Mouse (Mus musculus) midbrain, embryonic 16.5 days (tissue): Measurements from ENCODE around the gene Anapc15-ps. TPM values are rescaled to one million over a fixed set of nuclear protein-coding genes. Genes with fewer than 3 reads are reported as not detected.

ENCODE experiments used
- ATAC-seq: fragments of 200-750 bp; cut with Nextera tagmentation; 2 replicates; pipeline ENCODE4 v1.8.0; 2017; ENCODE audit warnings: moderate TSS enrichment
- H3K27ac ChIP-seq: fragments of 300-500 bp; sonication (generic); 2 replicates; pipeline ENCODE4 v1.5.1; 2014; ENCODE audit warnings: mild to moderate bottlenecking, low read length, mixed read lengths
- H3K27me3 ChIP-seq: fragments of 300-500 bp; sonication (generic); 2 replicates; pipeline ENCODE4 v1.6.1; 2014; ENCODE audit warnings: low read depth, low read length, mixed read lengths; ENCODE audit not compliant: control insufficient read depth, insufficient read depth
- H3K36me3 ChIP-seq: fragments of 300-500 bp; sonication (generic); 2 replicates; pipeline ENCODE4 v1.6.1; 2014; ENCODE audit warnings: mild to moderate bottlenecking, low read length, moderate library complexity, mixed read lengths; ENCODE audit not compliant: control insufficient read depth, insufficient read depth
- H3K4me1 ChIP-seq: fragments of 300-500 bp; sonication (generic); 2 replicates; pipeline ENCODE4 v1.6.1; 2014; ENCODE audit warnings: mild to moderate bottlenecking, low read length, mixed read lengths; ENCODE audit not compliant: control insufficient read depth, insufficient read depth
- H3K4me2 ChIP-seq: fragments of 300-500 bp; sonication (generic); 2 replicates; pipeline ENCODE4 v1.6.1; 2014; ENCODE audit warnings: mild to moderate bottlenecking, low read length, mixed read lengths
- H3K4me3 ChIP-seq: fragments of 300-500 bp; sonication (generic); 2 replicates; pipeline ENCODE4 v1.5.1; 2014; ENCODE audit warnings: low read depth, mild to moderate bottlenecking, low read length, moderate library complexity, mixed read lengths
- H3K9ac ChIP-seq: fragments of 300-500 bp; sonication (generic); 2 replicates; pipeline ENCODE4 v1.6.1; 2014; ENCODE audit warnings: low read depth, low read length, mixed read lengths
- H3K9me3 ChIP-seq: fragments of 300-500 bp; sonication (generic); replicated peaks from 2 replicates; pipeline ENCODE4 v1.6.1; 2014; ENCODE audit warnings: mild to moderate bottlenecking, low read length, mixed read lengths; ENCODE audit not compliant: control insufficient read depth, poor library complexity, severe bottlenecking
- WGBS: fragments of 180-500 bp; shearing (Covaris S2); extraction: QIAGEN DNeasy Blood & Tissue Kit; methylation state at CpG from one replicate; pipeline ENCODE4 v1.1.7; 2014; 5-methylcytosine and 5-hydroxymethylcytosine counted together
- polyA plus RNA-seq: library from polyadenylated mRNA; unstranded; fragments of >200 nt; fragmentation: Nextera tagmentation; extraction: Ambion mirVana; gene quantifications from 2 replicates; pipeline ENCODE4 v1.2.1, GENCODE M21; 2015

The Anapc15-ps gene
- polyA plus RNA-seq, 1 experiment from 2014 or later = not detected

DNA sequence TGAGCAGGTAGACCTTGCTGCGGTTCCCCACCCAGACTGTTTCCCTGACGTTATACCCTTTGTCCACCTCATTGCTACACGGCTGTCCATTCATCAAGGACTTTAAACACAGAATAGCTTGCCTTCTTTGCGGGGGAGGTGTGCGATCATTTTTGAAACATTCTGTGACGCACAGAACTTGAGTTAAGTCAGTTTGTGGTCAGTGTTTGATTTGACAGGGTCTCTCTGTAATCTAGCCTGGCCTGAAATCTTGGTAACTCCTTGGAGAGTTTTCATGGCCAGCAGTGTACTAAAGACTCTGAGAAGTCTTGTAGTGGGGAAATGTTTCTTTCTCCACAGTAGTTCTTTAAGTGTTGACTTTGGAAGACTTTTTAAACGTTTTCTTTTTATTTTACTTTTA lies 5.0 kb upstream of the Anapc15-ps start:
- no peaks in the 10 kb centered on the region for H3K9me3 ChIP-seq
- no peaks in the 10 kb centered on the region for H3K36me3 ChIP-seq
- H3K4me2 ChIP-seq = no peak overlapping the region
- no peak for ATAC-seq
- 78% methylated on average over 7 of the region's 7 CpGs for WGBS
- no peak overlapping the region for H3K9ac ChIP-seq
- peaks cover 9% of the 10 kb centered on the region for H3K4me1 ChIP-seq
- no peak overlapping the region for H3K4me3 ChIP-seq
- no peaks in the 10 kb centered on the region for H3K27me3 ChIP-seq
- no peak overlapping the region for H3K27ac ChIP-seq

DNA sequence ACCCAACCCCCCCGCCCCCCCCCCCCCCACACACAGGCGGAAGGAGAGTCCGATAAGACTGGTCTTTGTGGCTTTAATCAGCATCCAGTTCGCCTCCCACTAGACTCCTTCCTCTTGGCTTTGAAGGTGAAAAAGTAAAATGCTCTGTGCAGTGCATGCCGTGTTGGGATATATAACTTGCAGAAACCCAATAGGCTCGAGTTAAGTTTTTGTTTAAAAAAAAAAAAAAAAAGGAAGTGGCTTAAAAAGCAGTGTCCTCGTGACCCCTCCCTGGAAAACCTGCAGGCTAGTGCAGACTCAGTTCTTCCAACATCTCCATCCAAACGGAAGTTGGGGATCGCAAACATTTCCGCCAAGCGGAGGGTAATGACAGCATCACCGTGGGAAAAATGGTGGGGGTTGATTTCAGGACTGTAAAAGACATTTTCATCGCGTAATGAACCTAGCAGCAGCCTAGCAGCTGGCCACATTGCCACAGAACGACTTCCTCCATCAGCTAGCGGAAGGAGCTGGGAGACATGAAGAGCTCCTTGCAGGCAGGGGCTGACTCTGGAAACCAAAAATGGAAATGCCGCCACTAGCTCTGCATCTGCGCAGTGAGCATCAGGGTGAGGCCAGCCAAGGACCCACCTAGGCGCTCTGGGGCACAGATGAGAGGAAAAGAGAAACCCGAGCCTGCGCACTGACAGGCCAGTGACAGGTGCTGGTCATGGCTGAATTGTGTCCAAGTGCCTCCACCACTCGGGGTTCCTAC lies 4.3 kb upstream of the Anapc15-ps start:
- Histone ChIP-seq H3K27me3 (no peaks in the 10 kb centered on the region), H3K9me3 (no peaks in the 10 kb centered on the region), H3K4me3 (no peak overlapping the region), H3K36me3 (no peaks in the 10 kb centered on the region), H3K4me2 (no peak overlapping the region), H3K4me1 (peaks cover 9% of the 10 kb centered on the region), H3K9ac (no peak overlapping the region), H3K27ac (no peak overlapping the region)
- ATAC-seq = no peak
- 66% methylated on average over 21 of the region's 22 CpGs for WGBS

DNA sequence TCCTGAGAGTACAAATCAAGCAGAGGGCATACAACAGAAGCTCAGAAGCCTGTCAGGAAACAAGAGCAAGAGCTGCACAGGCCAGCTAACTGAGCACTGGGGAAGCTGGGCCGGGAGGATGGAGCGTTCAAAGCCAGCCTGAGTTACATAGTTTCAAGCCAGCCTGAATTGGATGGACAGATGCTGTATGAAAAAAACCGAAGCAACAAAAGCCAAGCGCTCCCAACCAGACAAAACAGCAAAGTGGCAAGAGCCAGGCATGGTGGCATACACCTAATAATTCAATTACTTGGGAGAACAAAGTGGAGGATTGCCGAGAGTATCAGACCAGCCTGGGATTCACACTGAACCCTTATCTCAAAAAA lies 3.7 kb upstream of the Anapc15-ps start:
- Histone ChIP-seq H3K4me2 (no peak overlapping the region), H3K27ac (no peak overlapping the region), H3K4me3 (no peak overlapping the region), H3K27me3 (no peaks in the 10 kb centered on the region), H3K9me3 (no peaks in the 10 kb centered on the region), H3K9ac (no peak overlapping the region), H3K36me3 (no peaks in the 10 kb centered on the region), H3K4me1 (peaks cover 9% of the 10 kb centered on the region)
- ATAC-seq = no peak
- 69% methylated on average over 5 of the region's 5 CpGs for WGBS

DNA sequence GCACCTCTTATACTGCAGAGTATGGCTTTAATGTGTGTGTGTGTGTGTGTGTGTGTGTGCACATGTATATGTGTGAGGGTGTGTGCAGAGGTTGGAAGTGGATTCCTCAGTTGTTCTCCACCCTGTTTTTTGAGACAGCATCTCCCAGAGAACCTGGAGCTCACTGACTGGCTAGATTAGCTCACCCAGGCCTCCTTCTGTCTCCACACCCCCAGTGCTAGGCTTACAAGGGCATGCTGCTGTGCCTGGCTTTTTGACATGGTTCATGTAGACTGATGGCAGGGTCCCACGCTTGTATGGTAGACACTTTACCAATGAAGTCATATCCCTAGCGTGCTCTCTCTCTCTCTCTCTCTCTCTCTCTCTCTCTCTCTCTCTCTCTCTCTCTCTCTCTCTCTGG lies 3.1 kb upstream of the Anapc15-ps start:
- Histone ChIP-seq H3K36me3 (no peaks in the 10 kb centered on the region), H3K4me1 (peaks cover 9% of the 10 kb centered on the region)
- WGBS = 86% methylated on average over 2 of the region's 2 CpGs

DNA sequence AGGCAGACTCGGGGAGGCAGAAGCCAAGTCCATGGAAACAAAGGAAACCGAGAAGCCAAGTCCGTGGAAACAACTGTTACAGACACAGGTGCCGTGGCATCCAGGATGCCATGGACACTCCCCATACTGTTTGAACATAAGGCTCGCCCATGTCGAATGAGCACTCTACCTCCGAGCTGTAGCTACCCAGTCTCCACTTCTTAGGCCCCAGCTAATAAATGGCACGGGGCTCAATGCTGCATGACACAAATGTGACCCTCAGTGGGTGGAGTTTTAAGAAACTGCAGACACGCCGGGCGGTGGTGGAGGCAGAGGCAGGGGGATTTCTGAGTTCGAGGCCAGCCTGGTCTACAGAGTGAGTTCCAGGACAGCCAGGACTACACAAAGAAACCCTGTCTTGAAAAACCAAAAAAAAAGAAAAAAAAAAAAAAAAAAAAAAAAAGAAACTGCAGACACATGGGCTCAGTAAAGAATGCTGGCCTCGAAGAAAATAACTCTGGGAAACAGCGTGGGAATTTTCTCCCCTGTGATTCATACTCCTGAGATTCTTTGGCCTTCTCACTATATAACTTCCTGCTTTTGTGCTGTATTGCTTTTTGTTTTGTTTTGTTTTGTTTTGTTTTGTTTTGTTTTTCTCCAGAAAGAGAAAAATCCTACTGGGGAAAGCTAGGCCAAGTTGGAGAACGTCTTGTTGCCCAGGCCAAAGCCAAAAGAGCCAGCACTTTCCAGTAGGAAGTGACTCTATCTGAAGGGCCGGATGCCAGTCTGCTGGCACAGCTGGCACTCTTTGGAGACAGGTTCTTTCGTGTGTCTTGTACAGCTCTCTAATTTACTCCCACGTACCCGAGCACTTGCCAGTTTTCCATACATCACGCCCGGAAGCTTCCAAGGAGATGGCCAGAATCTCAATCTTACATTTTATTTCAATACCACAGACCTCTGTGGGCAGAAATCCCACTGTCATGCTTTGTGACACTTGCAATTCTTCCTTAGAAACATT lies 2.2 kb downstream of the Anapc15-ps start:
- Histone ChIP-seq H3K27ac (no peak overlapping the region), H3K4me3 (no peak overlapping the region), H3K4me2 (no peak overlapping the region), H3K4me1 (no peaks in the 10 kb centered on the region), H3K36me3 (no peaks in the 10 kb centered on the region), H3K9ac (no peak overlapping the region), H3K9me3 (no peaks in the 10 kb centered on the region), H3K27me3 (0 out of 2 replicates have a peak, but pooled peaks cover 2% of the 10 kb centered on the region)
- 87% methylated on average over 21 of the region's 21 CpGs for WGBS
- no peak for ATAC-seq

More for the DNA sequence above, 3.1 kb upstream of the Anapc15-ps start:
- H3K27ac ChIP-seq = no peak overlapping the region
- H3K9ac ChIP-seq = no peak overlapping the region
- no peaks in the 10 kb centered on the region for H3K9me3 ChIP-seq
- H3K27me3 ChIP-seq = no peaks in the 10 kb centered on the region
- no peak for ATAC-seq
- no peak overlapping the region for H3K4me2 ChIP-seq
- no peak overlapping the region for H3K4me3 ChIP-seq

DNA sequence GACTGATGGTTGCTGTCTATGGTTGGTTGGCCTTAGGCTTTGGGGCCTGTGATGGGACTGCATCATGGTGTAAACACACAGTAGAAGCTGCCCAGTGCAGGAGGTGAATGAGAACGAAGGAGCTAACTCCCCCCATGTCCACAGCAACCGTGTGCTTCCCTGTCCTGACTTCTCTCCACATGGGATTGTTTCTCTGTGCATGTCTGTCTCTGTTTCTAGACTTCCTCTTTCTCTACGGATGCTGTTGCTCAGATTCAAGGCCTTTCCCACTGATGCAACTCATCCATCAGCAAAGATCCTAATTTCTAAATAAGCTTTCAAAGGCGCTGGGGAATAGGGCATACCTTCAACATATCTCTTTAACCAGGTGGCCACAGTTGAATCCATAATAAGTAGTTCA lies 3.4 kb downstream of the Anapc15-ps start:
- 81% methylated on average over 4 of the region's 4 CpGs for WGBS
- Histone ChIP-seq H3K4me3 (no peak overlapping the region), H3K36me3 (no peaks in the 10 kb centered on the region), H3K4me1 (no peaks in the 10 kb centered on the region), H3K27me3 (0 out of 2 replicates have a peak, but pooled peaks cover 2% of the 10 kb centered on the region), H3K9ac (no peak overlapping the region), H3K27ac (no peak overlapping the region), H3K9me3 (no peaks in the 10 kb centered on the region), H3K4me2 (no peak overlapping the region)
- ATAC-seq = no peak

DNA sequence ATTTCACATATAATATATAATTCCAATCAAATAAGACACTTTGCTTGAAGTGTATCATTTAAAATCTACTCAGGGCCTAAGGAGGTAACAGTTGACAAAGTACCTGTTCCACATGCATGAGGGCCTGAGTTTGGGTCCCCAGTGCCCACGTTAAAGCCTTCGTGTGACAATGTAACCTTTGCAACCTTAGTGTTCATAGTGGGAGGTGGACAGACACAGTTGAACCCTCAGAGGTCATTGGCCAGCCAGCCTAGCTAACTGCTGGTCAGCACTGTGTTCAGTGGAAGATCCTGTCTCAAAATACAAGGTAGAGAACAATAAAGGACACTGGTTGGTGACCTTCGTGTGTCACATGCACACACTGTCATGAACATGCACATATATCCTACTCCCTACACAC lies 4.2 kb downstream of the Anapc15-ps start:
- H3K4me1 ChIP-seq = no peaks in the 10 kb centered on the region
- no peak overlapping the region for H3K4me3 ChIP-seq
- H3K36me3 ChIP-seq = no peaks in the 10 kb centered on the region
- 0 out of 2 replicates have a peak, but pooled peaks cover 2% of the 10 kb centered on the region for H3K27me3 ChIP-seq
- no peak overlapping the region for H3K4me2 ChIP-seq
- no peak overlapping the region for H3K27ac ChIP-seq
- no peak for ATAC-seq
- H3K9ac ChIP-seq = no peak overlapping the region
- no peaks in the 10 kb centered on the region for H3K9me3 ChIP-seq
- 92% methylated on average over 3 of the region's 3 CpGs for WGBS

DNA sequence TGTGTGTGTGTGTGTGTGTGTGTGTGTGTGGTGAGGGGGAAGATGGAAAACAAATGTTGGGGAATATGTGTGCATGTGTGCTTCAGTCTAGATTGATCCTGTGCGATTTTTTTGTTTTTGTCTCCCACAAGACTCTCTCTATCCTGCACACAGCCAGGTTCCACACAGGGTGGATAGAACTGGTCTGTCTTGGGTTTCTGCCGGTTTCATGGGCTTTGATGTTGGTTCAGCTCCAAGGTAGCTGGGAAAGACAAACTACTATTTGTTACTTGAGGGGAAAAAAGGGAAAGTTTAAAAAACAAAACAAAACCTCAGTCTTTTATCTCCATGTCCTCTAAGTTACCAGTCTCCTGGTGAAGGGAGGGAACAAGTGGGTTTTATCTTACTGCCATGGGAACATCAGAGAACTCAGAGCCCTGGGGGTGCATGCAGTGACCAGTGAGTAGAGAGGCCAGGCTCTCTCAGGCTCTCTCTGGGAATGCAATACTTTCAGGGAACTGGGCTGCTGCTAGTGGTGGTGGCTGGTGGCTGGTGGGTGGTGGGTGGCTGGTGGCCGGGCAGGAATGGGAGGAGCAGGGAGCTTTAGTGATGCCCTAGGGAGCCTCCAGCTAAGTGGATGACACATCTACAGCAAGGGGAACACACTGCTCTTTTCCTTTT lies 5.8 kb downstream of the Anapc15-ps start:
- Histone ChIP-seq H3K27ac (no peak overlapping the region), H3K36me3 (no peaks in the 10 kb centered on the region), H3K4me3 (no peak overlapping the region), H3K9me3 (peaks cover 2% of the 10 kb centered on the region; the same call in 1 of the 2 replicates), H3K4me1 (no peaks in the 10 kb centered on the region), H3K4me2 (no peak overlapping the region), H3K27me3 (0 out of 2 replicates have a peak, but pooled peaks cover 2% of the 10 kb centered on the region), H3K9ac (no peak overlapping the region)
- 68% methylated on average over 3 of the region's 3 CpGs for WGBS
- ATAC-seq = no peak
